ENCODE assay signal across 35 mouse cellular contexts in the genomic region with DNA sequence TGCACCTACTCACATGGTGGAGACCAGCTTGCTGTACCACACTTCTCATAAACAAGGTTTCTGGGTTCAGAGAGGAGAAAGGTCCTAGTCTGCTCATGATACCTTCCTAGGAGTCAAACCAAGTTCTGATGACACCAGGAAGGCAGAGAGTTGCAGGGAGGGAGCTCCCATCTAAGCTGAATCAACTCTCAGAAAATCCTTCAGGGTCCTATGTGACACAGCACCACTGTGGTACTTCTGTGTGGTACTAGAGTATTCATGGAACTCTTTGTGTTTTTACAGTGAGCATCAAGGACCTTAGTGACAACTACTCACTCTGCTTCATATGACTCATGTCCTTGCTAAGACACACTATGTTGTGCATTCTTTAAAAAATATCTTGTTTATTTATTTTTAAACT.
"Had no signal": no experiment of that assay in that cellular context is flagged by ENCODE, and none has a peak within 500 bp of the region (broad histone marks: within the 10 kb centered on the region; RNA-seq: fewer than 3 reads in every experiment).

No protein-coding gene starts in this region.

- H3K27me3 ChIP-seq: heart, embryonic 12.5 days; heart, embryonic 13.5 days; heart, embryonic 15.5 days; hindbrain, embryonic 12.5 days; hindbrain, embryonic 13.5 days; hindbrain, embryonic 15.5 days; intestine, embryonic 15.5 days; kidney, embryonic 15.5 days had no signal

- H3K9ac ChIP-seq: heart, embryonic 12.5 days; heart, embryonic 13.5 days; heart, embryonic 15.5 days; hindbrain, embryonic 12.5 days; hindbrain, embryonic 13.5 days; hindbrain, embryonic 14.5 days; hindbrain, embryonic 15.5 days; intestine, embryonic 15.5 days; kidney, embryonic 15.5 days had no signal

- H3K9me3 ChIP-seq: heart, embryonic 10.5 days; heart, embryonic 12.5 days; heart, embryonic 13.5 days; heart, embryonic 15.5 days; hindbrain, embryonic 10.5 days; hindbrain, embryonic 12.5 days; hindbrain, embryonic 13.5 days; hindbrain, embryonic 15.5 days; intestine, embryonic 15.5 days; kidney, embryonic 15.5 days had no signal

- ATAC-seq: hindbrain, embryonic 16.5 days; hindbrain, postnatal 0 days; inflammation-experienced regulatory T-cells, adult 6 months; intestine, embryonic 15.5 days; intestine, embryonic 16.5 days; intestine, postnatal 0 days had no signal

- H3K4me3 ChIP-seq: heart, embryonic 10.5 days; heart, embryonic 12.5 days; heart, embryonic 13.5 days; heart, embryonic 15.5 days; hindbrain, embryonic 10.5 days; hindbrain, embryonic 12.5 days; hindbrain, embryonic 13.5 days; hindbrain, embryonic 15.5 days; intestine, embryonic 15.5 days; kidney, embryonic 15.5 days; layer of hippocampus, adult 2 months; left cerebral cortex, adult 2 months had no signal

- H3K4me2 ChIP-seq: heart, embryonic 11.5 days; heart, embryonic 12.5 days; heart, embryonic 13.5 days; heart, embryonic 15.5 days; hindbrain, embryonic 12.5 days; hindbrain, embryonic 13.5 days; hindbrain, embryonic 14.5 days; hindbrain, embryonic 15.5 days; intestine, embryonic 15.5 days; kidney, embryonic 15.5 days had no signal

- H3K27ac ChIP-seq: heart, embryonic 10.5 days; heart, embryonic 13.5 days; heart, embryonic 15.5 days; hindbrain, embryonic 10.5 days; hindbrain, embryonic 12.5 days; hindbrain, embryonic 13.5 days; hindbrain, embryonic 14.5 days; hindbrain, embryonic 15.5 days; hindbrain, postnatal 0 days; intestine, embryonic 15.5 days; kidney, embryonic 15.5 days; kidney, postnatal 0 days; layer of hippocampus, adult 2 months; left cerebral cortex, adult 2 months had no signal

- H3K4me1 ChIP-seq: hindbrain, embryonic 12.5 days; hindbrain, embryonic 13.5 days; hindbrain, embryonic 15.5 days; intestine, embryonic 15.5 days; kidney, embryonic 15.5 days had no signal

- DNase-seq: heart, postnatal 10 days; heart, postnatal 36 days; heart, postnatal 4 days; kidney, adult 11 months; kidney, adult 18-20 months; kidney, adult 2 months; kidney, adult 8-10 months; kidney, adult 9 months; kidney, postnatal 10 days; kidney, postnatal 14 days; kidney, postnatal 25 days; kidney, postnatal 36 days; kidney, postnatal 4 days; layer of hippocampus, adult 9-11 months; layer of hippocampus, postnatal 36 days had no signal
